Mouse (Mus musculus) heart, embryonic 14.5 days (tissue): ENCODE measurements at regions not wholly inside any gene's neighbourhood (a gene's known extent, or its start where the extent isn't known, plus 50 kb on each side); places are given as distances from the start of the nearest gene placed in this dataset.
"Not testable (repeated sequence)": the region's sequence is repeated elsewhere in the genome, so short reads cannot be mapped to it uniquely, and the experiment has no call there.

Experiments
- ATAC-seq: fragments of 200-750 bp; cut with Nextera tagmentation; 2 replicates; pipeline ENCODE4 v1.8.0; 2017; ENCODE audit warnings: low read depth, moderate TSS enrichment; ENCODE audit not compliant: insufficient number of reproducible peaks, insufficient read depth, low FRiP score
- H3K27ac ChIP-seq, 2 experiments: fragments of 200-500 bp in 1 of 2; fragments of 300-500 bp in 1 of 2; sonication (generic) in 1 of 2; replicated peaks in 1 of 2; 2 replicates each; pipeline ENCODE4 v1.5.1; 2012 to 2014; ENCODE audit warnings: low read depth in 2 of 2, low read length in 2 of 2, control low read depth in 1 of 2, mild to moderate bottlenecking in 1 of 2, mixed read lengths in 1 of 2; ENCODE audit not compliant: control insufficient read depth in 1 of 2, insufficient read depth in 1 of 2
- H3K27me3 ChIP-seq: fragments of 300-500 bp; sonication (generic); 2 replicates; pipeline ENCODE4 v1.6.1; 2014; ENCODE audit warnings: mild to moderate bottlenecking, low read length, control low read depth; ENCODE audit not compliant: control insufficient read depth, insufficient read depth
- H3K36me3 ChIP-seq: fragments of 300-500 bp; sonication (generic); 2 replicates; pipeline ENCODE4 v1.6.1; 2014; ENCODE audit warnings: mild to moderate bottlenecking, control low read depth, low read length, mixed read lengths; ENCODE audit not compliant: control insufficient read depth, insufficient read depth
- H3K4me1 ChIP-seq, 2 experiments: fragments of 200-500 bp in 1 of 2; fragments of 300-500 bp in 1 of 2; sonication (generic) in 1 of 2; 2 replicates each; pipeline ENCODE4 v1.6.1; 2012 to 2014; ENCODE audit warnings: low read length in 2 of 2, control low read depth in 1 of 2, mixed read lengths in 1 of 2; ENCODE audit not compliant: control insufficient read depth in 2 of 2, insufficient read depth in 2 of 2
- H3K4me2 ChIP-seq: fragments of 300-500 bp; sonication (generic); 2 replicates; pipeline ENCODE4 v1.6.1; 2014; ENCODE audit warnings: mild to moderate bottlenecking, low read length
- H3K4me3 ChIP-seq, 2 experiments: fragments of 200-500 bp in 1 of 2; fragments of 300-500 bp in 1 of 2; sonication (generic) in 1 of 2; 2 replicates each; pipeline ENCODE4 v1.5.1; 2012 to 2014; ENCODE audit warnings: low read length in 2 of 2, mild to moderate bottlenecking in 2 of 2, control low read depth in 1 of 2, low read depth in 1 of 2, moderate library complexity in 1 of 2; ENCODE audit not compliant: control insufficient read depth in 1 of 2, insufficient read depth in 1 of 2
- H3K9ac ChIP-seq: fragments of 300-500 bp; sonication (generic); 2 replicates; pipeline ENCODE4 v1.6.1; 2014; ENCODE audit warnings: mild to moderate bottlenecking, low read length
- H3K9me3 ChIP-seq: fragments of 300-500 bp; sonication (generic); 2 replicates; pipeline ENCODE4 v1.6.1; 2016; ENCODE audit warnings: low read length, control low read depth; ENCODE audit not compliant: control insufficient read depth
- WGBS: fragments of 180-500 bp; shearing (Covaris S2); extraction: QIAGEN DNeasy Blood & Tissue Kit; methylation state at CpG from one replicate; pipeline ENCODE4 v1.1.7; 2014; 5-methylcytosine and 5-hydroxymethylcytosine counted together

- Histone ChIP-seq H3K36me3 (no peaks in the 10 kb centered on the region), H3K27ac (no peak overlapping the region), H3K4me1 (no peaks in the 10 kb centered on the region), H3K27me3 (no peaks in the 10 kb centered on the region), H3K4me3 (no peak overlapping the region), H3K9ac (no peak overlapping the region), H3K4me2 (no peak overlapping the region), H3K9me3 (no peaks in the 10 kb centered on the region)
- 59% methylated on average over 6 of the region's 6 CpGs for WGBS
- ATAC-seq: no peak
These were observed 1579.7 kb upstream of the G6pd2 start for GRCm38 (mm10) chr5:60228966-60229365.

- ATAC-seq, H3K4me1 ChIP-seq, H3K27me3 ChIP-seq, H3K9ac ChIP-seq, H3K9me3 ChIP-seq, H3K36me3 ChIP-seq, H3K27ac ChIP-seq: not testable (repeated sequence)
- Histone ChIP-seq H3K4me2 (peak overlapping the region; percentile 53), H3K4me3 (peak overlapping the region; percentile 13 to 26; a peak in 3 of 4 replicates)
- WGBS: 15% methylated on average over 27 of the region's 30 CpGs
These were observed 1577.3 kb upstream of the G6pd2 start for GRCm38 (mm10) chr5:60231232-60231891.

GRCm38 (mm10) chr5:60244185-60244584 lies 1564.4 kb upstream of the G6pd2 start:
- Histone ChIP-seq H3K36me3 (no peaks in the 10 kb centered on the region), H3K4me2 (no peak overlapping the region), H3K9me3 (no peaks in the 10 kb centered on the region), H3K9ac (no peak overlapping the region), H3K27me3 (no peaks in the 10 kb centered on the region), H3K27ac (no peak overlapping the region), H3K4me1 (no peaks in the 10 kb centered on the region), H3K4me3 (no peak overlapping the region)
- WGBS: 76% methylated on average over 2 of the region's 2 CpGs
- no peak for ATAC-seq

DNA sequence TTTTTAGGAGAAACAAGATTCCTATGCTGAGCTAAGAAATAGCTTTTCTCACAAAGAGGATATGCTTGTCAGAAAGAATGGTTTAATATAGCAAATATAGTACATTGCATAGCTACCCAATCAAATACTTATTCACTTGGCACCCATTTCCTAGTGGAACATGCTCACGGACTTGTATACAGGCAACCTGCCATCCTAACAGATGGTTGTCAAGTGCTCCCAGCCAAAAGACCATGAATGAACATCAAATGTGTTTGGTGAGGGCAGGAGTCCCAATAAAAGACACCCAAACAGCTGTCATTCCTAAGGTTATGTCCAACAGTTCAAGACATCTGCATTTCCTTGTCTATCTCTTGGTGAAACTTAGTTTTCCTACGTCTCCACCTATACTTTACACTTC lies 1531.9 kb upstream of the G6pd2 start:
- no peak for ATAC-seq
- Histone ChIP-seq H3K4me3 (no peak overlapping the region), H3K36me3 (no peaks in the 10 kb centered on the region), H3K9me3 (no peaks in the 10 kb centered on the region), H3K27me3 (no peaks in the 10 kb centered on the region), H3K9ac (no peak overlapping the region), H3K27ac (no peak overlapping the region), H3K4me2 (no peak overlapping the region), H3K4me1 (no peaks in the 10 kb centered on the region)
- WGBS: 81% methylated on average over 2 of the region's 2 CpGs
